Mouse (Mus musculus): ENCODE measurements at regions not wholly inside any gene's neighbourhood (a gene's known extent, or its start where the extent isn't known, plus 50 kb on each side); places are given as distances from the start of the nearest gene placed in this dataset.
"Not testable (repeated sequence)": the region's sequence is repeated elsewhere in the genome, so short reads cannot be mapped to it uniquely, and the experiment has no call there.

DNA sequence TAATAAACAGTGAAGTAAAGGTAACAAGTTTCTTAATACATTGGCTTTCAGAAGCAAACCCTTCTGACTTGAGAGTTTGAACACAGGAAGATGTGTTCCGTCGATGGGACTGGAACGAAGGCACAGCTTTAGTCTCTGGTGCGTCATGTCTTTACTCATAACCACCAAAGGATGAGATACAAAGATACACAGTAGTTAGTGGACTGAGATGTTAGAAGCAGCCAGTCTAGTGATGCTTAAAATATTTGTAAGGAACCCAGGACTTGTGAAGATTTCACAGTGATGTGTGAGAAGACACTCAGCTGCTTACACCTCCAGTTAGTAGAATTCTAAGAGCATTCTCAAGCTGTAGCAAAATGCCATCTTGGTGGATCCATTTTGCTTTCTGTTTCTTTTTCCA is 135.9 kb upstream of the Arsj start:
- Histone ChIP-seq H3K4me3 (no peak overlapping the region), H3K27ac (no peak overlapping the region), H3K36me3 (no peaks in the 10 kb centered on the region), H3K4me1 (no peaks in the 10 kb centered on the region), H3K27me3 (ENCODE audit: insufficient read depth, poor library complexity, severe bottlenecking) (no peaks in the 10 kb centered on the region), H3K9me3 (no peaks in the 10 kb centered on the region)
- DNase-seq (ENCODE audit: low spot score) = no peak
- WGBS = 88% methylated on average over 4 of the region's 4 CpGs

DNA sequence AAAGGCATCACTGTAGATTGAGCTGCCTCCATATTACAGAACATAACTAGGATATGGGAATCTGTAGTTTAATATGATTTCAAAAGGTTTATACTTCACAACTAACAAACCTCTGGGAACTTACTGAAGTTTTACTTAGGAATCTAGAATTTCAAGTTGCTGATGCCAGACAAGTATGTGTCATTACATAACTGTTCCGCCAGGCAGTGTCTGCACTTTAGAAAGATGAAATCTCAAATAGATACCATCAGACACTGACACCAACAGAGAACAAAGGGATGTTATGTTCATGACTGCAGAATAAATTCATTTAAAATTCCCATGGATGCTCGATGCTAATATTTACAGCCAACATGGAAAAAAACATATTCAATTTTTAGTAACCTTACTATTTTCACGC is 117.7 kb upstream of the Arsj start:
- DNase-seq (ENCODE audit: low spot score) = no peak
- H3K4me3 ChIP-seq = no peak overlapping the region
- H3K27me3 ChIP-seq (ENCODE audit: insufficient read depth, poor library complexity, severe bottlenecking) = no peaks in the 10 kb centered on the region
- no peaks in the 10 kb centered on the region for H3K9me3 ChIP-seq
- 83% methylated on average over 3 of the region's 3 CpGs for WGBS
- H3K4me1 ChIP-seq = no peaks in the 10 kb centered on the region
- no peaks in the 10 kb centered on the region for H3K36me3 ChIP-seq
- H3K27ac ChIP-seq = no peak overlapping the region

DNA sequence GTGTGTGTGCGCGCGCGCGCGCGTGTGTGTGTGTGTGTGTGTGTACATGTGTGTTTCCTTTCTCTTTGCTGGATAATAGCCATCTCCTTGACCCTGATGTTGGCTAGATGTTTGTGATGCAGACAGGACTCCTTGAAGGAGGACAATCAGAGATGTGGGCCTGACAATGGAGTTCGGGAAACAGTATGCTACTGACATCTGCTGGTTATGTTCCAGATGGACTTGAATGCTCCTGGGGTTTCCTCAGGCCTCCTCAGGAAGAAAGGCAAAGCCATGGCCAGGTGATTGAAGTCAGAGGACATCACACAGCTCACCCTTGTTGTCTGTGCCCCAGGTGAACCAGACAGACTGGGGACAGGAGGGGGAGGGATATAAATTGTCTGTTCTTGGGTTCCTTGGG is 102.2 kb upstream of the Arsj start:
- H3K4me3 ChIP-seq = no peak overlapping the region
- no peak overlapping the region for H3K27ac ChIP-seq
- no peaks in the 10 kb centered on the region for H3K27me3 ChIP-seq (ENCODE audit: insufficient read depth, poor library complexity, severe bottlenecking)
- no peaks in the 10 kb centered on the region for H3K4me1 ChIP-seq
- DNase-seq (ENCODE audit: low spot score) = no peak
- 93% methylated on average over 8 of the region's 8 CpGs for whole genome bisulfite sequencing
- no peaks in the 10 kb centered on the region for H3K36me3 ChIP-seq
- H3K9me3 ChIP-seq = no peaks in the 10 kb centered on the region

DNA sequence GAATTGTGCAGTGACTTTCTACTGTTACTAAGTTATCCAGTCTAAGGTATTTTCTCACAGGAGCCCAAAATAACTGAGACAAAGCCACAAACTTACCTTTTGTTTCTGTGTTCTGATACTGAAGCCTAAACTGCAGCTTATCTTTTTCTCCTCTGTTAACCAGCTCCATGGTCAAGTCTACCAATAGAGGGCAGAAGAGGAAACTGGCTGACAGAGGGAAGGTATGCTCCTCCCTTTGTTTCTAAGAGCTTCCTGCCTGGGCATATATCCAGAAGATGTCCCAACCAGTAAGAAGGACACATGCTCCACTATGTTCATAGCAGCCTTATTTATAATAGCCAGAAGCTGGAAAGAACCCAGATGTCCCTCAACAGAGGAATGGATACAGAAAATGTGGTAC is 91.5 kb upstream of the Arsj start:
- H3K4me3 ChIP-seq; H3K4me1 ChIP-seq; DNase-seq (ENCODE audit: low spot score); H3K27me3 ChIP-seq (ENCODE audit: insufficient read depth, poor library complexity, severe bottlenecking); H3K9me3 ChIP-seq; H3K27ac ChIP-seq; H3K36me3 ChIP-seq: not testable (repeated sequence)

DNA sequence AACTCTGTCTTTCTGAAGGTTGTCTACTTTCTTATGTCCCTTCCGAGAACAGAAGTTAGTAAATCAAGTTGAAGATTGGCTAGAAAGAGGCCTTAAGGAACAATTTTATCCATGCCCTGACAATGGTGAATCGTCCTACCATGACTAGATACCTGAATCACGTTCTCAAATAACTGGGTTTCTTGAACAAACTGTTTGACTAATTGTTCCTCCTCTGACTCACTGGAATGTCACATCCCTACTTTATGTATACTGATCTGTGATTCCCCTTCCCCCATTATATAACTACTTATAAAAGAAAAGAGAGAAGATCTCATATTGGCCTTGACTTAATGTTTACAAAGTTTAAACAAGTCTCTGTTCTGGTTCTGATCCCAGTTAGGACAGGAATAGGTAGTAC is 89.9 kb upstream of the Arsj start:
- Histone ChIP-seq H3K4me3 (no peak overlapping the region), H3K27ac (no peak overlapping the region), H3K36me3 (no peaks in the 10 kb centered on the region), H3K9me3 (no peaks in the 10 kb centered on the region), H3K27me3 (ENCODE audit: insufficient read depth, poor library complexity, severe bottlenecking) (no peaks in the 10 kb centered on the region), H3K4me1 (no peaks in the 10 kb centered on the region)
- 81% methylated on average over 3 of the region's 3 CpGs for WGBS
- DNase-seq (ENCODE audit: low spot score) = no peak

GRCm38 (mm10) chr3:126276008-126276700 is 87.3 kb upstream of the Arsj start:
- 64% methylated on average over 3 of the region's 3 CpGs for WGBS
- H3K27me3 ChIP-seq (ENCODE audit: insufficient read depth, poor library complexity, severe bottlenecking) = no peaks in the 10 kb centered on the region
- H3K4me1 ChIP-seq = no peaks in the 10 kb centered on the region
- DNase-seq (ENCODE audit: low spot score) = no peak
- no peak overlapping the region for H3K27ac ChIP-seq
- no peaks in the 10 kb centered on the region for H3K9me3 ChIP-seq
- no peaks in the 10 kb centered on the region for H3K36me3 ChIP-seq
- no peak overlapping the region for H3K4me3 ChIP-seq

DNA sequence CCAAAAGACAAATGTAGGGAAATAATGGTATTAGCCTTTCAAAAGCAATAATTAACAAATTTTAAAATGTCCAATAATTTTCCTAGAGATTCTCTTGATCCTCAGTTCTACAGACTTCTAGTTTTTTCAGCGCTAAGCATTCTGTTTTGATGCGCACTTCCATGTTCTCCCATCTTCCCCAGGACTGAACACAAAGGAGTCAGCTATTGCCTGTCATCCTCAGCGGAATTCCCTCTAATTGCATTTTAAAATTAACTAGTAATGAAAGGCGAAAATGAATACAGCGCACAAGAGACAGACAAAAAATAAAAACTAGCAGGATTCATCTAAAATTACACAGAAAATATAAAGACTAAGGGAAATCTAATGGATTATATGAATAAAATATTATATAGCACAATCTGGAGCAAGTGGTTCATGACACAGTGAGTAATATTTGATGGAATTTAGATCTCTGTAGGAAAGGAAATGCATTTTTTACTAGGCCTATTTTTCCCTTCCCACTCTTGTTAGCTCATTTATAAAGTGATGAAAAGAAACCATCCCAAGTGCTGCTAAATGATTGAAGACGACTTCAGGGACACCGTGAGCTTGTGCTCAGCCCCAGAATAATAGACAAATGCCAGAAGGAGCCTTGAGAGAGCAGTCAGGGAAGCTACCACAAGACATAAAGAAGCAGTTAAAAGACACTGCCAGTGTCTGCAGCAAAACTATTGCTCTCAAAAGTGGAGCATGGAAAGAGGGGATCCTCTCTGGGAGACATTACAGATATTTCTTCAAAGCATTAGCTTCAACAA is 79.0 kb upstream of the Arsj start:
- Histone ChIP-seq H3K4me3 (no peak overlapping the region), H3K9me3 (no peaks in the 10 kb centered on the region), H3K4me1 (no peaks in the 10 kb centered on the region), H3K27me3 (ENCODE audit: insufficient read depth, poor library complexity, severe bottlenecking) (no peaks in the 10 kb centered on the region), H3K36me3 (no peaks in the 10 kb centered on the region), H3K27ac (no peak overlapping the region)
- WGBS = 80% methylated on average over 7 of the region's 7 CpGs
- no peak for DNase-seq (ENCODE audit: low spot score)

DNA sequence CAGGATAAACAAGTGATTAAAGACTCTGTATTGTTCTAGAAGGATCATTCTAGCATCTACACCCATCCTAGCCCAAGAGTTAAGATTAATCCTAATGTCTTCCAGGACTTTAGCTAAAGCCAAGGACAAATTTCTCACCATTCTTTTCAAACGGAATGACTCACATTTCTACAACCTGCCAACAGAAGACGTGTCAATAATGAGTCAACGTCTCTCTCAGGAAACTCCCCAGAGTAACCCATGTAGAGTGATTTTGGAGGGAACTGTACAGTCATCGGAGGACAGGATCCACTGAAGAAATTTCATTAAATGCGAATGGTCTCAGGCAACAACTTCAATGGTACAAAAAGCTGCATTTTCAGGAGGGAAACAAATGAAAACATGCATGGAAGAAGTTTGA is 71.2 kb upstream of the Arsj start:
- Histone ChIP-seq H3K4me3 (no peak overlapping the region), H3K9me3 (no peaks in the 10 kb centered on the region), H3K36me3 (no peaks in the 10 kb centered on the region), H3K27me3 (ENCODE audit: insufficient read depth, poor library complexity, severe bottlenecking) (no peaks in the 10 kb centered on the region), H3K4me1 (no peaks in the 10 kb centered on the region), H3K27ac (no peak overlapping the region)
- DNase-seq (ENCODE audit: low spot score) = no peak
- 71% methylated on average over 5 of the region's 5 CpGs for WGBS

DNA sequence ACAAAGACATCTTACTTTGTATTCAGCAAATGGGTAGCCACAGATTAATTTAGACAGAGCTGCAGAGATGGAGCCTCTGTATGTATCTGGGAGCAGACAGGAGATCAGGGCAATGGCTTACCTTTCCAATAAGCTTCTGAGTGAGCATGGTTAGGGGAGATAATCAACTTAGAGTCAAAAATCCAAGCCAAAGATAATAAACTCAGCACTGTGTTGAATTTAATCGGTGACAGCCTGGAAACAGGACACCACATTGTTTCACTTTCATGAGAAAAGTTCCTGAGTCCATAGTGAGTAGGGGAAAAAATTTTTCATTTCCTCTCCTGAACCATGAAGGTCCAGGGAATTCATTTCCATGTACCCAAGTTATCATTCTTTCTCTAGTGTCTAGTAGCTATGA is 70.7 kb upstream of the Arsj start:
- H3K4me3 ChIP-seq = no peak overlapping the region
- no peaks in the 10 kb centered on the region for H3K9me3 ChIP-seq
- H3K27me3 ChIP-seq (ENCODE audit: insufficient read depth, poor library complexity, severe bottlenecking) = no peaks in the 10 kb centered on the region
- H3K27ac ChIP-seq = no peak overlapping the region
- no peak for DNase-seq (ENCODE audit: low spot score)
- 56% methylated on average over 1 of the region's 1 CpGs for WGBS
- H3K4me1 ChIP-seq = no peaks in the 10 kb centered on the region
- H3K36me3 ChIP-seq = no peaks in the 10 kb centered on the region

DNA sequence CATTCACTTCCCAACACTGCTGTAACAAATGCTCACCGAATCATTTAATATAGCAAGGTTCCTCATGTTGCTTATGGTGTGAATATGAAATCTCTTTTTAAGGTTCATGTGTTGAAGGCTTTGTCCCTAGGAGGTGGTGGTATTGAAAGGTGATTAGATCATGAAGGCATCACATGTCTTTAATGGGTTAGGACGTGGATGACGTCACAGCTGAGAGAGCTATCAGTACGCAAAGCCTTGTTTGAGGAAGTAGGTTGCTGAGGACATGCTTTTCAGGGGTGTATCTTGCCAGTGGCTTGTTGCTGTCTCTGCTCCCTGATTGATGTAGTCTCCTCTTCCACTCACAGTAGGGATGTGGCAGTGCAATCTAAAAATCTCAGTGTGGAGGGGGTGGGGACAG is 69.8 kb upstream of the Arsj start:
- 70% methylated on average over 4 of the region's 4 CpGs for WGBS
- Histone ChIP-seq H3K4me3 (no peak overlapping the region), H3K27me3 (ENCODE audit: insufficient read depth, poor library complexity, severe bottlenecking) (no peaks in the 10 kb centered on the region), H3K9me3 (no peaks in the 10 kb centered on the region), H3K36me3 (no peaks in the 10 kb centered on the region), H3K27ac (no peak overlapping the region), H3K4me1 (peaks cover under 1% of the 10 kb centered on the region; the same call in 1 of the 2 replicates)
- no peak for DNase-seq (ENCODE audit: low spot score)

DNA sequence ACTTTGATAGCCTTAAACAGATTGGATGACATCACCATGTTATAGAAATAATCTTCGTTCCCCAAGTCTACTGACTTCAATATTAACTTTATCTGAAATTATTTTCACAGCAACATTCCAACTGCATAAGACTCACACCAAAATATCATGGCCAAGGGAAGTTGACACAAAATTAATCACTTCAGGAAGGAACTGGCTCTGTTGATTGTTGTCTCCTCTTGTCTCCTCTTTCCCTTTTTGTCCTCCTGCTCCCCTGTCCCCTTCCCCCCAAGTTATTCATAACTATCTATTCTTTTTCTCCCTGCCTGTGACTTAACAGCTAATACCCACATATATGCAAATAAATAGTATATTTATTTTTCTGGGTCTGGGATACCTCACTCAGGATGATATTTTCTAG is 67.6 kb upstream of the Arsj start:
- Histone ChIP-seq H3K36me3 (no peaks in the 10 kb centered on the region), H3K27me3 (ENCODE audit: insufficient read depth, poor library complexity, severe bottlenecking) (no peaks in the 10 kb centered on the region), H3K9me3 (no peaks in the 10 kb centered on the region), H3K27ac (no peak overlapping the region), H3K4me1 (peaks cover 13% of the 10 kb centered on the region; the same call in 1 of the 2 replicates), H3K4me3 (no peak overlapping the region)
- no peak for DNase-seq (ENCODE audit: low spot score)
- 71% methylated on average over 1 of the region's 1 CpGs for WGBS

DNA sequence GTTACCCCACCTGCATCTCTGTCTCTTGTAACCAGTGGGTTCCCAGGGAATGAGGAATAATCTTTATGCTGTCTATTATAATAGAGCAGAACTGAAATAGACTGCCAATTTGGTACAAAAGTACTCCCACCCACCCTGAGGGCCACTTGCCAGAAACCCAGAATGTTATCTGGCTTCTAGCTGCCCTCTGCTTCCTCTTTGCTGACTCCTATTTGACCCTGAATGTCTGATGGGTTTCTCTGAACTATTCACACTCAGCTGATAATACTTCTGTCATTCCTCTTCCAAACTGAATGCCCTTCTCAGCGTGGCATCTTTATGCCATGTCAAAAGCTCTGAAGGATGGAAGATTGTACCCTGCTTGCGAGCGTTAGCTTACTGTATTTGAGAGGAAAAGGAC is 64.2 kb upstream of the Arsj start:
- Histone ChIP-seq H3K9me3 (no peaks in the 10 kb centered on the region), H3K4me1 (peaks cover 13% of the 10 kb centered on the region; the same call in 1 of the 2 replicates), H3K36me3 (no peaks in the 10 kb centered on the region), H3K27ac (no peak overlapping the region), H3K4me3 (no peak overlapping the region), H3K27me3 (ENCODE audit: insufficient read depth, poor library complexity, severe bottlenecking) (no peaks in the 10 kb centered on the region)
- WGBS = 43% methylated on average over 3 of the region's 3 CpGs
- DNase-seq (ENCODE audit: low spot score) = no peak

- Histone ChIP-seq H3K27ac (no peak overlapping the region), H3K9me3 (no peaks in the 10 kb centered on the region), H3K4me1 (no peaks in the 10 kb centered on the region), H3K27me3 (ENCODE audit: insufficient read depth, poor library complexity, severe bottlenecking) (no peaks in the 10 kb centered on the region), H3K36me3 (no peaks in the 10 kb centered on the region), H3K4me3 (no peak overlapping the region)
- no peak for DNase-seq (ENCODE audit: low spot score)
These were observed 55.2 kb upstream of the Arsj start for GRCm38 (mm10) chr3:126308303-126308702.
